Mouse (Mus musculus): ENCODE data around the gene Ptpre. TPM values are rescaled to one million over a fixed set of nuclear protein-coding genes. Genes with fewer than 3 reads are reported as not detected.
A peak's percentile ranks its signal among the peaks of the same experiment; 100 is the strongest.

Gene Ptpre
- total and polyA plus RNA-seq, 2 experiments: 0.75 to 1.1 TPM

DNA sequence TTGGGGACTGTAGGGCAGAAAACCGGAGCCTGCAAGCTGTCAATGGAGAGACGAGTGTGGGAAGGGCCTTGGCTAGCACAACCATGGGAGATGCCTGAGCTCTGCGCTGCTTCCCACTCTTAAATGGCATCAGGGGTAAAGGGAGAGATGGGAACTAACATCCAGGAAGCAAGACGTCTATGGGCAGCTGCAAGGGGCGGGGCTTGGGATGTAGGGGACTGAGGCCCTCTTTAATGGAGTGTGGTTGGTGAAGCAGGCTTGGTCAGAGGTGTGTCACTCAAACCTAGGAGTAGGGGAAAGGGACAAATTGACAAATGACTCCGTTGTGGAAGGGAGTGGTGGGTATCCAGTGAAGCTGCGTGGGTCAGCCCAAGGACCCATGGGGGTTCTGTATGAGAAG, 57.4 kb downstream of the Ptpre start:
- no peak overlapping the region for H3K4me3 ChIP-seq (ENCODE audit: insufficient read depth, low read depth, low read length)
- WGBS: 78% methylated on average over 7 of the region's 7 CpGs
- TF ChIP-seq CTCF (IDR thresholded peaks at IDR 0.05; ENCODE audit: low read depth, low read length) (no peak), POLR2A (IDR thresholded peaks at IDR 0.05; ENCODE audit: extremely low read depth, insufficient read depth, low read length) (no peak)
- H3K27ac ChIP-seq (replicated peaks; ENCODE audit: insufficient read depth, low read depth, low read length): no peak overlapping the region
- no peaks in the 10 kb centered on the region for H3K79me2 ChIP-seq (ENCODE audit: control insufficient read depth, insufficient read depth, low read length)
- no peak overlapping the region for H3K9ac ChIP-seq (ENCODE audit: low read depth, low read length)
- no peaks in the 10 kb centered on the region for H3K36me3 ChIP-seq (ENCODE audit: control insufficient read depth, insufficient read depth, low read length)
- peaks cover 5% of the 10 kb centered on the region; the same call in 1 of the 2 replicates for H3K4me1 ChIP-seq (ENCODE audit: control insufficient read depth, insufficient read depth, low read length)
- no peak for DNase-seq (ENCODE audit: extremely low read depth, low read depth, low spot score)
- H3K27me3 ChIP-seq (ENCODE audit: control insufficient read depth, insufficient read depth, low read length): no peaks in the 10 kb centered on the region

- TF ChIP-seq POLR2A (IDR thresholded peaks at IDR 0.05; ENCODE audit: extremely low read depth, insufficient read depth, low read length): no peak
- TF ChIP-seq CTCF (IDR thresholded peaks at IDR 0.05; ENCODE audit: low read depth, low read length): no peak
- Histone ChIP-seq H3K36me3 (ENCODE audit: control insufficient read depth, insufficient read depth, low read length) (no peaks in the 10 kb centered on the region), H3K27me3 (ENCODE audit: control insufficient read depth, insufficient read depth, low read length) (no peaks in the 10 kb centered on the region), H3K79me2 (ENCODE audit: control insufficient read depth, insufficient read depth, low read length) (no peaks in the 10 kb centered on the region), H3K9ac (ENCODE audit: low read depth, low read length) (no peak overlapping the region), H3K4me3 (ENCODE audit: insufficient read depth, low read depth, low read length) (no peak overlapping the region), H3K4me1 (ENCODE audit: control insufficient read depth, insufficient read depth, low read length) (peaks cover 5% of the 10 kb centered on the region; the same call in 1 of the 2 replicates), H3K27ac (replicated peaks; ENCODE audit: insufficient read depth, low read depth, low read length) (no peak overlapping the region)
- DNase-seq (ENCODE audit: extremely low read depth, low read depth, low spot score): no peak
- 61% methylated on average over 5 of the region's 5 CpGs for WGBS
These were observed 58.4 kb downstream of the Ptpre start for GRCm38 (mm10) chr7:135595640-135596174.

DNA sequence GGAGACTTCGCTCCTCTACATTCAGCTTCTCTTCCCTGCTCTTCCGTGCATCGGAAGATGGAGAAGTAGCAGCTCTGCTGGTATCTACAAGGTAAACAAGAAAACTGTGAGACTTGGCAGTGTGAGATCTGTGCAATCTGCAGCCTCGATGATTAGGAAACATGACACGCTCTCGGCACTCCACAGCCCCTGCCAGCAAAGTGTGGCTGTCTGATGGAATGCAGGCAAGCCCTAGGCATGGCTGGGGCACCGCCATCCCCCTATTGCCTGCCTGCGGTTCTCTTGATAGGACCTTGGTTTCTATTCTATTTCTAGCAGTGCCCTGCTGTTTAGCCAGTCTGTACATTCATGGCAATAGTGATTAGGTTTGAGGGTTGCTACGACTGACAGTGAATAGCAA, 59.7 kb downstream of the Ptpre start:
- Histone ChIP-seq H3K9ac (ENCODE audit: low read depth, low read length) (no peak overlapping the region), H3K4me3 (ENCODE audit: insufficient read depth, low read depth, low read length) (no peak overlapping the region), H3K4me1 (ENCODE audit: control insufficient read depth, insufficient read depth, low read length) (peaks cover 5% of the 10 kb centered on the region; the same call in 1 of the 2 replicates), H3K79me2 (ENCODE audit: control insufficient read depth, insufficient read depth, low read length) (no peaks in the 10 kb centered on the region), H3K27me3 (ENCODE audit: control insufficient read depth, insufficient read depth, low read length) (no peaks in the 10 kb centered on the region), H3K36me3 (ENCODE audit: control insufficient read depth, insufficient read depth, low read length) (no peaks in the 10 kb centered on the region), H3K27ac (replicated peaks; ENCODE audit: insufficient read depth, low read depth, low read length) (no peak overlapping the region)
- TF ChIP-seq CTCF (IDR thresholded peaks at IDR 0.05; ENCODE audit: low read depth, low read length): no peak
- TF ChIP-seq POLR2A (IDR thresholded peaks at IDR 0.05; ENCODE audit: extremely low read depth, insufficient read depth, low read length): no peak
- 34% methylated on average over 9 of the region's 9 CpGs for WGBS
- DNase-seq (ENCODE audit: extremely low read depth, low read depth, low spot score): peak; percentile 45

GRCm38 (mm10) chr7:135597604-135598289, 60.5 kb downstream of the Ptpre start:
- H3K27ac ChIP-seq (replicated peaks; ENCODE audit: insufficient read depth, low read depth, low read length): peak overlapping the region; percentile 15
- TF ChIP-seq POLR2A (IDR thresholded peaks at IDR 0.05; ENCODE audit: extremely low read depth, insufficient read depth, low read length): no peak
- TF ChIP-seq CTCF (IDR thresholded peaks at IDR 0.05; ENCODE audit: low read depth, low read length): no peak
- no peak for DNase-seq (ENCODE audit: extremely low read depth, low read depth, low spot score)
- no peaks in the 10 kb centered on the region for H3K27me3 ChIP-seq (ENCODE audit: control insufficient read depth, insufficient read depth, low read length)
- WGBS: 47% methylated on average over 12 of the region's 12 CpGs
- no peaks in the 10 kb centered on the region for H3K36me3 ChIP-seq (ENCODE audit: control insufficient read depth, insufficient read depth, low read length)
- H3K9ac ChIP-seq (ENCODE audit: low read depth, low read length): no peak overlapping the region
- no peak overlapping the region for H3K4me3 ChIP-seq (ENCODE audit: insufficient read depth, low read depth, low read length)
- H3K4me1 ChIP-seq (ENCODE audit: control insufficient read depth, insufficient read depth, low read length): peaks cover 6% of the 10 kb centered on the region; the same call in 1 of the 2 replicates
- no peaks in the 10 kb centered on the region for H3K79me2 ChIP-seq (ENCODE audit: control insufficient read depth, insufficient read depth, low read length)

- Histone ChIP-seq H3K4me3 (ENCODE audit: insufficient read depth, low read depth, low read length) (no peak overlapping the region), H3K27me3 (ENCODE audit: control insufficient read depth, insufficient read depth, low read length) (no peaks in the 10 kb centered on the region), H3K36me3 (ENCODE audit: control insufficient read depth, insufficient read depth, low read length) (no peaks in the 10 kb centered on the region), H3K4me1 (ENCODE audit: control insufficient read depth, insufficient read depth, low read length) (peaks cover 10% of the 10 kb centered on the region; the same call in 1 of the 2 replicates), H3K27ac (replicated peaks; ENCODE audit: insufficient read depth, low read depth, low read length) (peak overlapping the region; percentile 15), H3K79me2 (ENCODE audit: control insufficient read depth, insufficient read depth, low read length) (no peaks in the 10 kb centered on the region), H3K9ac (ENCODE audit: low read depth, low read length) (no peak overlapping the region)
- TF ChIP-seq CTCF (IDR thresholded peaks at IDR 0.05; ENCODE audit: low read depth, low read length): no peak
- no peak for TF ChIP-seq POLR2A (IDR thresholded peaks at IDR 0.05; ENCODE audit: extremely low read depth, insufficient read depth, low read length)
- no peak for DNase-seq (ENCODE audit: extremely low read depth, low read depth, low spot score)
- 63% methylated on average over 7 of the region's 7 CpGs for WGBS
These were observed 61.1 kb downstream of the Ptpre start for GRCm38 (mm10) chr7:135598303-135598855.

DNA sequence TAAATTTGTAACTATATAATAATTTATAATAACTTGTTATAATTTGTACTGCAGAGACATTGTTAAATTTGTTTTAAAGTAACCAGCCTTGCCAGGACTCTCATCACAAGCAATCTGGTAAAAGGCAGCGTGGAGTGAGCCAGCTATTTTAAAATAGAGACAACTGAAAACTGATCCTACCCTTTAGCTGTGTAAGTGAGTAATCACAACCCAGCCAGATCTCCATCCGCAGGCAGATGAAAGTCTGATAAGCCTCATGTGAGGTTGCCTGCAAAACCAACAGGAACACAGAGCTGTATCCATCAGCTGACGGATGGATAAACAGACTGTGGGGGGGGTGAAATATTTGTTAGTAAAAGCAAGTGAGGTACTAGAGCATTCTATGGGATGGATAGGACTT, 62.8 kb downstream of the Ptpre start:
- H3K27me3 ChIP-seq (ENCODE audit: control insufficient read depth, insufficient read depth, low read length): no peaks in the 10 kb centered on the region
- no peak for DNase-seq (ENCODE audit: extremely low read depth, low read depth, low spot score)
- no peaks in the 10 kb centered on the region for H3K79me2 ChIP-seq (ENCODE audit: control insufficient read depth, insufficient read depth, low read length)
- H3K36me3 ChIP-seq (ENCODE audit: control insufficient read depth, insufficient read depth, low read length): no peaks in the 10 kb centered on the region
- no peak overlapping the region for H3K27ac ChIP-seq (replicated peaks; ENCODE audit: insufficient read depth, low read depth, low read length)
- TF ChIP-seq POLR2A (IDR thresholded peaks at IDR 0.05; ENCODE audit: extremely low read depth, insufficient read depth, low read length) (no peak), CTCF (IDR thresholded peaks at IDR 0.05; ENCODE audit: low read depth, low read length) (no peak)
- no peak overlapping the region for H3K4me3 ChIP-seq (ENCODE audit: insufficient read depth, low read depth, low read length)
- WGBS: 82% methylated on average over 3 of the region's 3 CpGs
- H3K4me1 ChIP-seq (ENCODE audit: control insufficient read depth, insufficient read depth, low read length): peaks cover 14% of the 10 kb centered on the region; the same call in 1 of the 2 replicates
- H3K9ac ChIP-seq (ENCODE audit: low read depth, low read length): no peak overlapping the region

Data from liver, adult 2 months (tissue).